Mouse (Mus musculus): ENCODE measurements around the gene Atp2b2. TPM values are rescaled to one million over a fixed set of nuclear protein-coding genes. Genes with fewer than 3 reads are reported as not detected.

Atp2b2 gene
- polyA plus RNA-seq, 1 experiment from 2014 or later, result 37.9 TPM

- Histone ChIP-seq H3K4me1 (peaks cover 35% of the 10 kb centered on the region), H3K36me3 (no peaks in the 10 kb centered on the region), H3K27me3 (replicated peaks) (no peaks in the 10 kb centered on the region), H3K4me2 (no peak overlapping the region), H3K9me3 (replicated peaks) (no peaks in the 10 kb centered on the region), H3K4me3 (replicated peaks) (no peak overlapping the region), H3K9ac (replicated peaks) (no peak overlapping the region), H3K27ac (replicated peaks) (no peak overlapping the region)
- no peak for ATAC-seq (ENCODE audit: low FRiP score)
Measured at GRCm38 (mm10) chr6:113855581-113855980, 186.8 kb downstream of the Atp2b2 start.

GRCm38 (mm10) chr6:113852318-113852717 is 190.1 kb downstream of the Atp2b2 start:
- no peak for ATAC-seq (ENCODE audit: low FRiP score)
- Histone ChIP-seq H3K4me3 (replicated peaks) (no peak overlapping the region), H3K4me1 (peaks cover 20% of the 10 kb centered on the region), H3K4me2 (no peak overlapping the region), H3K27me3 (replicated peaks) (no peaks in the 10 kb centered on the region), H3K9ac (replicated peaks) (no peak overlapping the region), H3K9me3 (replicated peaks) (no peaks in the 10 kb centered on the region), H3K36me3 (no peaks in the 10 kb centered on the region), H3K27ac (replicated peaks) (no peak overlapping the region)
- WGBS, result 12% methylated on average over 3 of the region's 3 CpGs

- no peaks in the 10 kb centered on the region for H3K9me3 ChIP-seq (replicated peaks)
- no peaks in the 10 kb centered on the region for H3K36me3 ChIP-seq
- no peak overlapping the region for H3K4me2 ChIP-seq
- H3K27me3 ChIP-seq (replicated peaks), result no peaks in the 10 kb centered on the region
- H3K9ac ChIP-seq (replicated peaks), result no peak overlapping the region
- H3K4me1 ChIP-seq, result 0 out of 2 replicates have a peak, but pooled peaks cover 4% of the 10 kb centered on the region
- WGBS, result 89% methylated on average over 3 of the region's 3 CpGs
- H3K4me3 ChIP-seq (replicated peaks), result no peak overlapping the region
- ATAC-seq (ENCODE audit: low FRiP score), result no peak
- H3K27ac ChIP-seq (replicated peaks), result no peak overlapping the region
Measured at GRCm38 (mm10) chr6:113849819-113850218, 192.6 kb downstream of the Atp2b2 start.

GRCm38 (mm10) chr6:113848655-113849054 is 193.8 kb downstream of the Atp2b2 start:
- Histone ChIP-seq H3K9ac (replicated peaks) (no peak overlapping the region), H3K36me3 (no peaks in the 10 kb centered on the region), H3K27ac (replicated peaks) (no peak overlapping the region), H3K4me3 (replicated peaks) (no peak overlapping the region), H3K4me2 (no peak overlapping the region), H3K4me1 (0 out of 2 replicates have a peak, but pooled peaks cover 4% of the 10 kb centered on the region), H3K27me3 (replicated peaks) (no peaks in the 10 kb centered on the region), H3K9me3 (replicated peaks) (no peaks in the 10 kb centered on the region)
- 82% methylated on average over 2 of the region's 2 CpGs for WGBS
- ATAC-seq (ENCODE audit: low FRiP score), result no peak

- no peak for ATAC-seq (ENCODE audit: low FRiP score)
- 85% methylated on average over 2 of the region's 2 CpGs for WGBS
- no peak overlapping the region for H3K4me3 ChIP-seq (replicated peaks)
Measured at GRCm38 (mm10) chr6:113847092-113847491, 195.3 kb downstream of the Atp2b2 start.

GRCm38 (mm10) chr6:113843248-113843647 is 199.2 kb downstream of the Atp2b2 start:
- H3K9ac ChIP-seq (replicated peaks), result no peak overlapping the region
- ATAC-seq (ENCODE audit: low FRiP score), result no peak
- WGBS, result 12% methylated on average over 3 of the region's 3 CpGs

More at GRCm38 (mm10) chr6:113847092-113847491, 195.3 kb downstream of the Atp2b2 start:
- Histone ChIP-seq H3K36me3 (0 out of 2 replicates have a peak, but pooled peaks cover 3% of the 10 kb centered on the region), H3K9me3 (replicated peaks) (no peaks in the 10 kb centered on the region), H3K27me3 (replicated peaks) (no peaks in the 10 kb centered on the region), H3K4me2 (no peak overlapping the region), H3K27ac (replicated peaks) (no peak overlapping the region), H3K9ac (replicated peaks) (no peak overlapping the region), H3K4me1 (no peaks in the 10 kb centered on the region)

GRCm38 (mm10) chr6:113838493-113838892 is 203.9 kb downstream of the Atp2b2 start:
- no peaks in the 10 kb centered on the region for H3K4me1 ChIP-seq
- H3K4me3 ChIP-seq (replicated peaks), result no peak overlapping the region
- no peak overlapping the region for H3K4me2 ChIP-seq
- peaks cover 12% of the 10 kb centered on the region; the same call in 1 of the 2 replicates for H3K36me3 ChIP-seq
- H3K27me3 ChIP-seq (replicated peaks), result no peaks in the 10 kb centered on the region
- ATAC-seq (ENCODE audit: low FRiP score), result no peak
- no peaks in the 10 kb centered on the region for H3K9me3 ChIP-seq (replicated peaks)
- no peak overlapping the region for H3K27ac ChIP-seq (replicated peaks)
- H3K9ac ChIP-seq (replicated peaks), result no peak overlapping the region
- WGBS, result 48% methylated on average over 1 of the region's 1 CpGs

More at GRCm38 (mm10) chr6:113843248-113843647, 199.2 kb downstream of the Atp2b2 start:
- Histone ChIP-seq H3K4me3 (replicated peaks) (no peak overlapping the region), H3K9me3 (replicated peaks) (no peaks in the 10 kb centered on the region), H3K4me1 (no peaks in the 10 kb centered on the region), H3K27me3 (replicated peaks) (no peaks in the 10 kb centered on the region), H3K36me3 (peaks cover 12% of the 10 kb centered on the region; the same call in 1 of the 2 replicates), H3K4me2 (no peak overlapping the region), H3K27ac (replicated peaks) (no peak overlapping the region)

- Histone ChIP-seq H3K4me3 (replicated peaks) (no peak overlapping the region), H3K36me3 (peaks cover 12% of the 10 kb centered on the region; the same call in 1 of the 2 replicates), H3K4me1 (no peaks in the 10 kb centered on the region), H3K4me2 (no peak overlapping the region), H3K9ac (replicated peaks) (no peak overlapping the region), H3K9me3 (replicated peaks) (no peaks in the 10 kb centered on the region), H3K27ac (replicated peaks) (no peak overlapping the region), H3K27me3 (replicated peaks) (no peaks in the 10 kb centered on the region)
- ATAC-seq (ENCODE audit: low FRiP score), result no peak
- WGBS, result 60% methylated on average over 2 of the region's 2 CpGs
Measured at GRCm38 (mm10) chr6:113837740-113838139, 204.7 kb downstream of the Atp2b2 start.

- no peak overlapping the region for H3K9ac ChIP-seq (replicated peaks)
- no peaks in the 10 kb centered on the region for H3K27me3 ChIP-seq (replicated peaks)
- H3K9me3 ChIP-seq (replicated peaks), result no peaks in the 10 kb centered on the region
- no peak overlapping the region for H3K4me3 ChIP-seq (replicated peaks)
- WGBS, result 70% methylated on average over 3 of the region's 3 CpGs
- no peak overlapping the region for H3K27ac ChIP-seq (replicated peaks)
- H3K4me1 ChIP-seq, result no peaks in the 10 kb centered on the region
- H3K36me3 ChIP-seq, result peaks cover 5% of the 10 kb centered on the region; the same call in 1 of the 2 replicates
- ATAC-seq (ENCODE audit: low FRiP score), result no peak; the same call in 1 of the 2 replicates
- no peak overlapping the region for H3K4me2 ChIP-seq
Measured at GRCm38 (mm10) chr6:113836545-113836944, 205.9 kb downstream of the Atp2b2 start.

GRCm38 (mm10) chr6:113830463-113830862 is 211.9 kb downstream of the Atp2b2 start:
- Histone ChIP-seq H3K27ac (replicated peaks) (no peak overlapping the region), H3K27me3 (replicated peaks) (no peaks in the 10 kb centered on the region), H3K9ac (replicated peaks) (no peak overlapping the region), H3K4me2 (no peak overlapping the region), H3K9me3 (replicated peaks) (no peaks in the 10 kb centered on the region), H3K4me3 (replicated peaks) (no peak overlapping the region), H3K36me3 (no peaks in the 10 kb centered on the region; the same call in 1 of the 2 replicates), H3K4me1 (peaks cover 13% of the 10 kb centered on the region)
- no peak for ATAC-seq (ENCODE audit: low FRiP score)
- WGBS, result 94% methylated on average over 2 of the region's 2 CpGs

GRCm38 (mm10) chr6:113827309-113827708 is 215.1 kb downstream of the Atp2b2 start:
- Histone ChIP-seq H3K27ac (replicated peaks) (no peak overlapping the region), H3K9ac (replicated peaks) (no peak overlapping the region), H3K27me3 (replicated peaks) (no peaks in the 10 kb centered on the region), H3K4me1 (peaks cover 13% of the 10 kb centered on the region), H3K4me3 (replicated peaks) (no peak overlapping the region), H3K9me3 (replicated peaks) (no peaks in the 10 kb centered on the region), H3K4me2 (no peak overlapping the region), H3K36me3 (no peaks in the 10 kb centered on the region)
- no peak for ATAC-seq (ENCODE audit: low FRiP score)
- WGBS, result 73% methylated on average over 4 of the region's 4 CpGs

GRCm38 (mm10) chr6:113822417-113822816 is 220.0 kb downstream of the Atp2b2 start:
- Histone ChIP-seq H3K27ac (replicated peaks) (no peak overlapping the region), H3K9me3 (replicated peaks) (no peaks in the 10 kb centered on the region), H3K27me3 (replicated peaks) (no peaks in the 10 kb centered on the region), H3K36me3 (no peaks in the 10 kb centered on the region), H3K4me2 (no peak overlapping the region), H3K9ac (replicated peaks) (no peak overlapping the region), H3K4me1 (peaks cover 10% of the 10 kb centered on the region), H3K4me3 (replicated peaks) (no peak overlapping the region)
- 40% methylated on average over 7 of the region's 7 CpGs for WGBS
- ATAC-seq (ENCODE audit: low FRiP score), result no peak
